Mouse (Mus musculus): ENCODE measurements around the gene Rab3b.

- TF ChIP-seq CTCF (IDR thresholded peaks at IDR 0.05; ENCODE audit: insufficient read depth, low read depth, low read length): no peak
- TF ChIP-seq POLR2A (IDR thresholded peaks at IDR 0.05; ENCODE audit: insufficient read depth, low read depth, low read length): no peak
Observed at GRCm38 (mm10) chr4:108833828-108834114, 45.1 kb upstream of the Rab3b start.

Data from olfactory bulb, adult 2 months (tissue).